Mouse (Mus musculus): ENCODE data around the gene Mfsd4b1.

GRCm38 (mm10) chr10:40065357-40065756 is 40.3 kb upstream of the Mfsd4b1 start:
- TF ChIP-seq CTCF (IDR thresholded peaks at IDR 0.05; ENCODE audit: extremely low read depth, insufficient read length, insufficient replicate concordance, low read depth, low read length) (no peak), POLR2A (IDR thresholded peaks at IDR 0.05; ENCODE audit: low read depth, low read length) (no peak)
